Mouse (Mus musculus): Measurements from ENCODE around the gene Rag2.
A peak's percentile ranks its signal among the peaks of the same experiment; 100 is the strongest.

Gene Rag2

DNA sequence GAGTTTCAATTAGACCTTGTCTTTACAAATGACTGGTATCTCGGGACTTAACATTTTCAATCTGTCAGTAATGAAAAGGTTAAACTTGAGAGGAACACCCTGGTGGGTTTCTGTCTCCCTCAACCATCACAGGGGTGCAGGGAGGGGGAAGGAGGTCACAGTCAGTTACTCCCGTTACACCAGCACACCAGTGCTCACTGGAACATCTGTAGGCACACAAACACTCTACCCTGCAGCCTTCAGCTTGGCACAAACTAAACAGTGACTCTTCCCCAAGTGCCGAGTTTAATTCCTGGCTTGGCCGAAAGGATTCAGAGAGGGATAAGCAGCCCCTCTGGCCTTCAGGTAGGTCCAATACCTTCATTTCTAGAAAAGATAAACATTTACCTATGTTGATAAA, at the start of gene Rag2:
Rag2 (plus strand) TSS at position 193 of the 400 bp plus-strand sequence.
- DNase-seq (ENCODE audit: extremely low read depth, low read depth) = no peak

- DNase-seq (ENCODE audit: extremely low read depth, low read depth) = no peak
These were observed 47.3 kb upstream of the Rag2 start for GRCm38 (mm10) chr2:101577243-101577642.

GRCm38 (mm10) chr2:101580027-101580426, 44.5 kb upstream of the Rag2 start:
- DNase-seq (ENCODE audit: extremely low read depth, low read depth) = no peak

GRCm38 (mm10) chr2:101580428-101580827, 44.1 kb upstream of the Rag2 start:
- no peak for DNase-seq (ENCODE audit: extremely low read depth, low read depth)

DNA sequence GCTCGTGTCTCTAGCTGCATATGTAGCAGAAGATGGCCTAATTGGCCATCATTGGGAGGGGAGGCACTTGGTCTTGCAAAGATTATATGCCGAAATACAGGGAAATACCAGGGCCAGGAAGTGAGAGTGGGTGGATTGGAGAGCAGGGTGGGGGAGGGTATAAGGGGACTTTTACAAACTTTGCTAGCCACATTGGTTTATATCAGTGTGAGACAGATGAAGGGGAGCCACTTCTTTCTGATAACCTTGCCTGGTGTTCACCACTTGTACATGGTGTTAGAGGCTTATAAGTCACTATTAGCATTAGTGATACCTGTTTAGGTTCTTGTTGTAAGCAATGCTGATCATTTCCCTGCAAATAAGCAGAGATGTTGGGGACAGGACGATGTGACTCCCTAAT, 43.5 kb upstream of the Rag2 start:
- DNase-seq (ENCODE audit: extremely low read depth, low read depth) = no peak

DNA sequence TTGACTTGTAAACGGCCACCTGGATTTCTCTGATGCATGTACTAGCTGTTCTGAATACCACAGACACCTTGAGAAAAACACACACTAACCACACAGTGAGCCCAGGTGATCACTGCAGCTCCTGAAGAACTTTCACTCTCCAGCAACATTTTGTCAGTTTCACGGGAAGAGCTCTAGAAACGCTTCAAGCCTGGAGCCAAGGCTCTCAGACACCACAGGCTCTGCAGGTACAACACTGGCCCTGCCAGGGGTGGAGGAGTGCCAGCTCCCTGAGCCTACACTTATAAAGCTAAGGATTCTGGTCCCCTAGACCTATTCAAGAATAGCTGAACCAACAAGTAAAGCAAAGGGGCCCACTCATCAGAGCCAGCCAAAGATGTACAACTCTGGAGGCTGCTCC, 43.1 kb upstream of the Rag2 start:
- DNase-seq (ENCODE audit: extremely low read depth, low read depth) = no peak

DNA sequence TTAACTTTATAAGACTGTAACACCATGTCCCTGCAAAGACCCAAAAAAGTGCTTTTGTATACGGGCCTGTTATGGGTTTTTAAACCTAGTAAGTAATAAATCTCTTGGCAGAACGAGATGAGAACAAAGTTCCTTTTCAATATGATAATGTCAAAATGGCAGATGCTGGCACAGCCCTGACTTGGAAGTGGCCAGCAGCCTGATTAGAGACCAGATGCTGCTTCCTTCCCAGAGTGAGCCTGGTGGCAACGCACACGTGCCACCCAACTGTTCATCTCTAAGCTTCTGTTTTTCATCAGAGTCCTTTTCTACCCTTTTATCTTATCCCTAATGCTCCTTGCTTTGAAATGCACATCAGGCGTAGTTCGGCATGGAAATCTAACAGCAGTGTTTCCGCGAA, 33.2 kb upstream of the Rag2 start:
- no peak for DNase-seq (ENCODE audit: extremely low read depth, low read depth)

DNA sequence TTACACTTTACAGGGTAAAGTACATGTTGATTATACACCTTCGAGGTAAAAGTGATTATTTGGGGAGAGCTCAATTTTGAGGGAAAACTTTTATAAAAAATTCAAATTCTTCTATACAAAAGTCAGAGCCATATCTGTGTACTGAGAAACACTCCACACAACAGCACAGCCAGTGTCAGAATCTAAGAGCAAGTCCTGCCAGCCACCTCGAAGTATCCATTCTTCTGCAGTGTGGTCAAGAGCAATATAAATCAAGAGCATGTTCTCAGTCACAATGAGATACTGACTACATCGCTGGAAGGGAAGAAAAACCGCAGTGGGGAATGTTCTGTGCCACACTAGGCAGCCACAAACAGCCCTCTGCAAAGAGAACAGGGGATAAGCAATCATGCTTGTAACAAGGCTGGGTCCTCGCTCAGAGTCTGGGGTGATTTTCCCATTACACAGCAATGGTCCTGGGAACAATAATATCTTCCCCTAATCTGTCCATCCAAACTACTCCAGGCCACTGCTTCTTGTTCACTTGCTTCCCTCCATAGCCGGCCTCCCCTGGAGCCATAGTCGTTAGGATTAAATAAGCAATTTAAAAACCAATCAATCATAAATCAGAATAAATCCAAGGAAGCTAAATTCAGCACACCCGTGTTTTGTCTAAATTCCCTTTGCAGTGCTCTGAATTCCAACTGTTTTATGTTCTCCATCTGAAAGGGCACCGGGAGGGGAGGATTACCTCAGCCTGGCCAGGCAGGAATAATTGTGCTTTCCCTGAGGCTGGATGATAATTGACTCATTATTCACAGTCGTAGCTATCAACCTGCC, 32.3 kb upstream of the Rag2 start:
- DNase-seq (ENCODE audit: extremely low read depth, low read depth) = no peak

- DNase-seq (ENCODE audit: extremely low read depth, low read depth) = no peak
These were observed 31.6 kb upstream of the Rag2 start for GRCm38 (mm10) chr2:101592886-101593285.

GRCm38 (mm10) chr2:101594681-101595080, 29.8 kb upstream of the Rag2 start:
- DNase-seq (ENCODE audit: extremely low read depth, low read depth) = no peak

DNA sequence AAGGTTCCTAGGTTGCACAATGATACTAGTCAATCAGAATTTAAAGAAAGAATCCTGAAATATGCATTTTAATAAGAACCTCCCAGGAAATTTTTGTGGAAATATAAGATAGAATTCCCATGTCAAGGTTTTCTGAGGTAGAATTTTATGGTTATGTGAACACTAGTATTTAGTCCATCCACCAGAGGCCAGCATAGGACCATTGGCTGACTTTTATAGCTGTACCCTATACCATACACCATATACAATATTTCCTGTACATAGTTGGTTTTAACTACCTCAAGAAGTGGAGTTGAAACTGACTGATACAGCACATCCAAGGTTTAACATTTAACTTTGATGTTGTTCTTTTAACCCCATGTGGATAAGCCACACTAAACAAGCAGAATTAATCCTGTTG, 27.3 kb upstream of the Rag2 start:
- no peak for DNase-seq (ENCODE audit: extremely low read depth, low read depth)

GRCm38 (mm10) chr2:101598190-101599181, 26.0 kb upstream of the Rag2 start:
- no peak for DNase-seq (ENCODE audit: extremely low read depth, low read depth)

DNA sequence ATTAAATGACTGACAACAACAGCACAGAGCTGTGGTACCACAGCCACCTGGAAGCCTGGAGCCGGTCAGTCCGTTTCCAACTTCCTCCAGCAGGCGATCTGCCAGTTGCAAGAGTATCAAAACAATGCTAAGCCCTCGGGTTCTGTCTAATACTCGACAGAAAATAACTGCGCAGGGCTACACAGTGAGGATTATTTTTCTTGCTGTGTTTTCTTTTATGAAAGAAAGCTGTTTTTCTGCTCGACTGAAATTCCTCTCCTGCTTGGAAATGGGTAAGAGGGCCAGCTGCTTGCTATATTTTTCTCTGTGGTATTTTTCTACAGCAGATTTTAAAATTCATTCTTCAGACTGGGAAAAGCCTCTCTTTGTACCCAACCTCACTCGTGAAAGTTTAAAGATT, 23.8 kb upstream of the Rag2 start:
- DNase-seq (ENCODE audit: extremely low read depth, low read depth) = no peak

DNA sequence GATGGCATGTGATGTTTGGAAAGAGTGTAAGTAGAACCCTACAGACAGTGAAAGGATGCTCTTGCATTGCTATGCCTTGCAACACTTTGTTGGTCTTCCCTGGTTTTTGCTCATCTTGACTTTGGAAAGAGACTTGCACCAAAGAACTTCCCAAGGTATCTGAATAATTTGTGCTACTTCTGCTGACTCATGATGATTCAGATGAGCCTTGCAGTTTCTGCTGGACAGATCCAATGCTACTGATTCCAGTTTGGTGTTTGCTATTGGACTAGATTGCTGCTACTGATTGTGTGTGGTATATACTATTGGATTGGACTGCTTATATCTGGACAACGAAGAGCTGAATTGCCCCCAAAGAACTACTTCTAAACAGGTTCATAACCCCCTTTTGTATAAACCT, 21.4 kb upstream of the Rag2 start:
- no peak for DNase-seq (ENCODE audit: extremely low read depth, low read depth)

GRCm38 (mm10) chr2:101608232-101608894, 16.2 kb upstream of the Rag2 start:
- DNase-seq (ENCODE audit: extremely low read depth, low read depth) = no peak

- DNase-seq (ENCODE audit: extremely low read depth, low read depth) = no peak
These were observed 13.7 kb upstream of the Rag2 start for GRCm38 (mm10) chr2:101610861-101611260.

GRCm38 (mm10) chr2:101615464-101616305, 8.8 kb upstream of the Rag2 start:
- no peak for DNase-seq (ENCODE audit: extremely low read depth, low read depth)

DNA sequence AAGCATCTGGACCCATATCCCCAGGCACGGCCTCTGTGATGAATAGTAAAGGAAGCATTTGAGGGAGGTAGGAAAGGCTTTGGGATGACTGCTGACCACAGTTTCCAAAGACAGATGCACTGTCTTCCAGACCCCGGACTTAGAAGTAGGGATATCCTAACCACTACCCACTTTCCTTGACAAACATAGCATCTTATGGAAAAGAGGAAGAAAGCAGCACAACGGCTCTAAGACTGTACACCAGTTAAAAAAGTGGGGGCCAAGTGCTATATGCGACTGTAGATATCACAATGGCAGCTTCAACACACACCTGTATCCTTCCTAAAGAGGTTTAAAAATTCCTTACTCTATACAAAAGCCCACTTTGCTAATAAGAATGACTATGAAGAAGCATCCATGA, 6.1 kb upstream of the Rag2 start:
- DNase-seq (ENCODE audit: extremely low read depth, low read depth) = no peak

GRCm38 (mm10) chr2:101620899-101621298, 3.6 kb upstream of the Rag2 start:
- DNase-seq (ENCODE audit: extremely low read depth, low read depth) = no peak

GRCm38 (mm10) chr2:101621611-101622010, 2.9 kb upstream of the Rag2 start:
- peak; percentile 24 for DNase-seq (ENCODE audit: extremely low read depth, low read depth)

GRCm38 (mm10) chr2:101623042-101623441, 1.5 kb upstream of the Rag2 start:
- no peak for DNase-seq (ENCODE audit: extremely low read depth, low read depth)
